Mouse (Mus musculus) megakaryocyte, embryonic 14.5 days (primary cell): ENCODE measurements at regions not wholly inside any gene's neighbourhood (a gene's known extent, or its start where the extent isn't known, plus 50 kb on each side); places are given as distances from the start of the nearest gene placed in this dataset.
A peak's percentile ranks its signal among the peaks of the same experiment; 100 is the strongest.

Experiments used
- H3K27me3 ChIP-seq: replicated peaks from 2 replicates; pipeline ENCODE3; 2012; ENCODE audit warnings: inconsistent platforms
- H3K36me3 ChIP-seq: replicated peaks from 2 replicates; pipeline ENCODE3; 2012; ENCODE audit warnings: low read length, inconsistent platforms, mixed read lengths
- H3K4me1 ChIP-seq: 2 replicates; pipeline ENCODE4 v1.6.1; 2012; ENCODE audit warnings: inconsistent platforms
- H3K4me3 ChIP-seq: replicated peaks from 2 replicates; pipeline ENCODE3; 2012; ENCODE audit warnings: moderate library complexity, mild to moderate bottlenecking, inconsistent platforms
- H3K9me3 ChIP-seq: 2 replicates; pipeline ENCODE4 v1.6.1; 2012; ENCODE audit warnings: inconsistent platforms
- FLI1 ChIP-seq: IDR thresholded peaks from 2 replicates; pipeline ENCODE4 v1.6.1; 2012; ENCODE audit warnings: low read length, inconsistent platforms, mixed read lengths
- GATA1 ChIP-seq: IDR thresholded peaks from 3 replicates; pipeline ENCODE4 v1.6.1; 2012; ENCODE audit warnings: mixed read lengths, low read length, inconsistent platforms, borderline replicate concordance

GRCm38 (mm10) chr13:44042730-44043493 lies 258.3 kb downstream of the Cd83 start:
- H3K4me3 ChIP-seq: no peak overlapping the region
- H3K36me3 ChIP-seq: no peaks in the 10 kb centered on the region

DNA sequence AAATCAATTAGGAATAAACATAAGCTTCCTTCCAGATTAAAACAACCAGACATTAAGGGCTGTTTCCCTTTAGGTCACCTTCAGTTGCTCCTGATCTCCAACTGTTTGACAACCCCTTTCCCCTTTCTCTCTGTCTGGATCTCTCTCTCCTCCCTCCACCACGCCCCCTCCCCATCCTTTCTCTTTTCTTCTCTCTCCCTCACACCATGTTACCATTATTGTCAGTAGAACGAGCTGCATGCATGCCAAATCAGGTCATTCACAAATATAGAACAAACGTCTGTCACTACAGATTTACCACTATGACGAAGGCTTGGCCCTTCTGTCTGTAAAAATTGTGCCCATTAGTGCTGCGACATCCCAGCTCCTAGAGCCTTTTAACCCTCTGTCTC lies 258.9 kb downstream of the Cd83 start:
- TF ChIP-seq GATA1: no peak
- TF ChIP-seq FLI1: no peak
- Histone ChIP-seq H3K4me1 (peaks cover 14% of the 10 kb centered on the region), H3K36me3 (no peaks in the 10 kb centered on the region), H3K9me3 (no peaks in the 10 kb centered on the region), H3K27me3 (peaks cover 11% of the 10 kb centered on the region), H3K4me3 (no peak overlapping the region)

More at GRCm38 (mm10) chr13:44042730-44043493, 258.3 kb downstream of the Cd83 start:
- Histone ChIP-seq H3K9me3 (no peaks in the 10 kb centered on the region), H3K27me3 (peaks cover 11% of the 10 kb centered on the region), H3K4me1 (peaks cover 18% of the 10 kb centered on the region)
- TF ChIP-seq GATA1 (no peak), FLI1 (no peak)

DNA sequence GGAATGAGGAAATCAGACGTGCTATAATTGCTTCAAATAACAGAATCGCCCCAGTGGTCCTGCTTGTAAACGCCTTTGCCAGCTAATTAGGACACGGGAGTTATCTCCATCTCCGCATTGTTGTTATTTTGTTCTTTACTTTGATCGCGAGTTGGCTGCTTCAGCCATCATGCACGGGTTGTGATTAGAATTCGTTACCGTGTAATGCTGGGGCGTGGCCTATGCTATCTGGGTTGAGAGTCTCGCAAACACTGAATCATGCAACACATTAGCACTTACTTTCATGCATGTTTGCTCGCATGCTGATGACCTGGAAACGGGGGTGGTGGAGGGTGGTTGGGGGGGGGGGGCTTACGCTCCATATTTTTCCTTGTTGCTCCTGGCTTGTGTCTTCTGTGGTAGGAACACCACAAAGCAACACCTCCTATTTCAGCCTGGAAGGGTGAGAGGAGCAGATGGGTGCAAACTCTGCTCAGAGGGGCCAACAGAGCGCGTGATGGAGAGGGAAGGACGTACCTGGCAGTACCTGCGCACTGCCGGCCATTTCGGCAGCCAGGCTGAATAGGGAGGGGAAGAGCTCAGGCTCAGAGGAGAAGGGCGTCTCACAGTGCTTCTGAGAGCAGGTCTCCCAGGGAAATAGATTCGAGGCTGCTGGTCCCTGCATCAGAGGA lies 260.1 kb downstream of the Cd83 start:
- H3K36me3 ChIP-seq: no peaks in the 10 kb centered on the region
- no peak overlapping the region for H3K4me3 ChIP-seq
- H3K9me3 ChIP-seq: no peaks in the 10 kb centered on the region
- TF ChIP-seq GATA1 (no peak), FLI1 (no peak)
- H3K27me3 ChIP-seq: peaks cover 11% of the 10 kb centered on the region
- peaks cover 11% of the 10 kb centered on the region for H3K4me1 ChIP-seq

GRCm38 (mm10) chr13:44046436-44046835 lies 261.9 kb downstream of the Cd83 start:
- Histone ChIP-seq H3K4me1 (peaks cover 12% of the 10 kb centered on the region), H3K9me3 (no peaks in the 10 kb centered on the region), H3K27me3 (peaks cover 12% of the 10 kb centered on the region), H3K4me3 (no peak overlapping the region), H3K36me3 (no peaks in the 10 kb centered on the region)
- TF ChIP-seq GATA1 (no peak), FLI1 (no peak)

GRCm38 (mm10) chr13:44054157-44054556 lies 269.6 kb downstream of the Cd83 start:
- no peak overlapping the region for H3K4me3 ChIP-seq
- TF ChIP-seq GATA1: no peak
- TF ChIP-seq FLI1: no peak
- peaks cover 4% of the 10 kb centered on the region for H3K27me3 ChIP-seq
- H3K9me3 ChIP-seq: no peaks in the 10 kb centered on the region
- no peaks in the 10 kb centered on the region for H3K36me3 ChIP-seq
- H3K4me1 ChIP-seq: peaks cover 37% of the 10 kb centered on the region

DNA sequence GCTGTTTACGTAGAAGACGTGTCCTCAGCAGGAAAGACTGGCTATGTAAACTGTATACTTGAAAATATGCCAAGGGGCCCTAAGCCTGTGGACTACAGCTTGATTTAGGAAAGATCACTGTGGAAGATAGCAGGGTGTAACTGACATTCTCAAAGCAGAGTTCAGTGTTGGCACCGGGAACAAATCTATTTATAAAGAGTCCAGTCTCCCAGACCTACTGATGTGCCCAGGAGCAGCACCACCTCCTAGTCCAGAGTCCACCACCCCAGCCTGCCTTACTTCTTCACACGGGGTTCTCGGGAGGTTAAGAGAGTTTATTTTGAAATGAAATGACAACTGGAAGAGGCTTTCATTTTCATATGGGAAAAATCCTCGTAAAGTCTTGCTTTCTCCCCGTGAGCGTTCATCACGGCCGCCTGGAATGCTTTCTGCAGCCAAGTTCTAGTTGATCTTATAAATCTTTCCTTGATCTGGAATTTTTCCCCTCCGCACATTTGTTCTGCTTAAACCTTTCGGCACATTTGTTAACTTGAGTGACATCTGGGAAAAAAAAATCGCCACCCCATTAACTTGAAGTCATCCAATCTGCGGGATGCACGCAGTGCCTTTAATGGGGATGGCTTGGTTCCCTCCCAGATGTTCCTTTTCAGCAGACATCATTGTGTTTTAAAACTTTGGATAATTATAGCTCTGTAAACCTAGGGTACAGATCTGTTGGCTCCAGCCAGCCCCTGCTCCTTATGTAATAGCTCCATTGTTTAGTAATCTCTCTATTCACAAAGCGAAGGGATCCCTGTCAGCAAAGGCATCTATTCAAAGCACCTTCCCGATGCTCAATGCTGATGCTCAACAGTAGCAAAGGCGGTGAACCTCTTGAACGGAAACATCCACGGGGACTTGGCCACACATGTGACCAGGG lies 271.3 kb downstream of the Cd83 start:
- peaks cover 3% of the 10 kb centered on the region for H3K27me3 ChIP-seq
- H3K36me3 ChIP-seq: no peaks in the 10 kb centered on the region
- peaks cover 51% of the 10 kb centered on the region for H3K4me1 ChIP-seq
- no peak for TF ChIP-seq GATA1
- TF ChIP-seq FLI1: no peak
- no peak overlapping the region for H3K4me3 ChIP-seq
- no peaks in the 10 kb centered on the region for H3K9me3 ChIP-seq

GRCm38 (mm10) chr13:44056716-44057115 lies 272.1 kb downstream of the Cd83 start:
- Histone ChIP-seq H3K9me3 (no peaks in the 10 kb centered on the region), H3K4me1 (peaks cover 59% of the 10 kb centered on the region), H3K27me3 (peaks cover 3% of the 10 kb centered on the region), H3K4me3 (no peak overlapping the region), H3K36me3 (no peaks in the 10 kb centered on the region)
- no peak for TF ChIP-seq FLI1
- TF ChIP-seq GATA1: no peak

GRCm38 (mm10) chr13:44057542-44057941 lies 273.0 kb downstream of the Cd83 start:
- H3K36me3 ChIP-seq: no peaks in the 10 kb centered on the region
- H3K4me1 ChIP-seq: peaks cover 68% of the 10 kb centered on the region
- no peak overlapping the region for H3K4me3 ChIP-seq
- TF ChIP-seq FLI1 (no peak), GATA1 (no peak)
- H3K9me3 ChIP-seq: no peaks in the 10 kb centered on the region
- peaks cover 3% of the 10 kb centered on the region for H3K27me3 ChIP-seq

DNA sequence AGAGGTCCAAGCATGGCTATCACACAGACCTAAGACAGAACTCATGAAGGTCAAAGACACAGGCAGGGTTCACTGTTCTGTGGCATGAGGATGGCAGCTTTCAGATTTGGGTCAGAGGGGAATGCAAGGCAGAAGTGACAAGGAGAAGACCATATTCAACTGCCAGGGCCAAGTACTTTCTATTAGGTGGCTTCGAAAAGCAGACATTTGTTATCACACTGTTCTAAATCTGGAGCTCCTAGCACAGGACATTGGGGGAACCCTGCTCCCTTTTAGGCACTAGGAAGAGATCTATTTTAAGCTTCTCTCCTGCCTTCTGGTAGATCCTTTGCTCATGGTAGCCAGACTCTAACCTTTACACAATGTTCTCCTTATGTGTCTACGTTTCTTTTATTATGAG lies 273.7 kb downstream of the Cd83 start:
- no peak overlapping the region for H3K4me3 ChIP-seq
- TF ChIP-seq FLI1: no peak
- TF ChIP-seq GATA1: no peak
- H3K27me3 ChIP-seq: no peaks in the 10 kb centered on the region
- no peaks in the 10 kb centered on the region for H3K36me3 ChIP-seq
- H3K4me1 ChIP-seq: peaks cover 74% of the 10 kb centered on the region
- no peaks in the 10 kb centered on the region for H3K9me3 ChIP-seq

DNA sequence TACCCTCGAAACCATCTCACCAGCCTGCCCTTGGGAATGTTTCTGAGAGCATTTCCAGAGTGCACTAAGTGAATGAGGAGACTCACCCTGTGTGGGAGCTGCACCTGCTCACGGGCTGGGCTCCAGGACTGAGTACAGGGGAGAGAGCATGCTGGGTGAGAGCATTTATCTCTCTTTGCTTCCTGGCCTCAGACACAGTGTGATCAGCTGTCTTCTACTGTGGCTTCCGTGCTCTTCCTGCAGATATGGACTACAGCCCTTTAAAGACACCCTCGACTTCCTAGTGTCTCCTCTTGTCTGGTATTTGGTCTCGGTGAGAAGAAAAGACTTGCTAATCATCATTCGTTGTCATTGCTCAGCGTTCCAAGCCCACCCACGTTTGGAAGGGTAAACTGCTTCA lies 274.9 kb downstream of the Cd83 start:
- Histone ChIP-seq H3K4me1 (peaks cover 83% of the 10 kb centered on the region), H3K4me3 (peak overlapping the region; percentile 84), H3K9me3 (no peaks in the 10 kb centered on the region), H3K36me3 (no peaks in the 10 kb centered on the region), H3K27me3 (no peaks in the 10 kb centered on the region)
- no peak for TF ChIP-seq GATA1
- no peak for TF ChIP-seq FLI1
